Comparison of ENCODE assay signal across 10 mouse cellular contexts in the genomic region with DNA sequence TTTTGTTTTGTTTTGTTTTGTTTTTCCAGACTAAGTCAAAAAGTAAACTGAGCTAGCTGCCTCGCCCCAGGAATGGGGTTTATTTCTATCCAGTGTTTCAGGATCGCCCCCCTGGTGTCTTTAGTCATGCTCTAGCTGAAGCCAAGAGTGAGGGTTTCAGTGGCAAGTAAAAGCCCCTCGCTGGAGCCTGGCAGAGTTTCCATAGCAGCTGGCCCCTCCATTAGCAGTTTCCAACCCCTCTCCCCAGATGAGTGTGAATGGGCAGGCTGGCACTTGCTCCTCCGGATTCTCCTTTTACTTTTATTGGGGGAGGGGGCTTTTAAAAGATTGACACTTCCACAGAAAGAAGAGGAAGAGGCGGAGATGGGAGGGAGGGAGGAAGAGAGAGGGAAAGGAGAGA.
DNase-seq lines count a peak whose midpoint lies in the region; ATAC-seq lines count a peak whose summit lies in the region.
"Had no signal": no experiment of that assay in that cellular context is flagged by ENCODE, and none has a peak within 500 bp of the region (broad histone marks: within the 10 kb centered on the region; RNA-seq: fewer than 3 reads in every experiment).

No protein-coding gene starts in this region.

- H3K9ac ChIP-seq in midbrain, embryonic 11.5 days (ENCODE audit: low read length): no peak overlapping the region
- no peak overlapping the region for H3K9ac ChIP-seq in forebrain, embryonic 15.5 days (replicated peaks)
- no peak overlapping the region for H3K9ac ChIP-seq in midbrain, embryonic 16.5 days (ENCODE audit: low read depth, low read length)
- no peak overlapping the region for H3K9ac ChIP-seq in liver, embryonic 11.5 days (ENCODE audit: low read depth, low read length)
- H3K9ac ChIP-seq: embryonic facial prominence, embryonic 15.5 days had no signal

- H3K27me3 ChIP-seq in midbrain, embryonic 10.5 days (ENCODE audit: low read depth, poor library complexity, severe bottlenecking): no peaks in the 10 kb centered on the region
- no peaks in the 10 kb centered on the region for H3K27me3 ChIP-seq in midbrain, embryonic 11.5 days (ENCODE audit: control insufficient read depth, insufficient read depth, low read length)
- H3K27me3 ChIP-seq in forebrain, embryonic 15.5 days: no peaks in the 10 kb centered on the region
- no peaks in the 10 kb centered on the region for H3K27me3 ChIP-seq in midbrain, embryonic 16.5 days (ENCODE audit: control insufficient read depth, insufficient read depth, low read depth, low read length)
- no peaks in the 10 kb centered on the region for H3K27me3 ChIP-seq in liver, embryonic 11.5 days (replicated peaks; ENCODE audit: control insufficient read depth, insufficient read depth, low read length)
- H3K27me3 ChIP-seq: embryonic facial prominence, embryonic 15.5 days had no signal

- no peak for ATAC-seq in midbrain, embryonic 11.5 days (ENCODE audit: low FRiP score)
- peak; percentile 69; the same call in 1 of the 2 replicates for ATAC-seq in forebrain, embryonic 15.5 days (replicated peaks)
- peak; percentile 59 for ATAC-seq in midbrain, embryonic 16.5 days
- no peak for ATAC-seq in liver, embryonic 11.5 days (replicated peaks; ENCODE audit: low FRiP score)

- WGBS in midbrain, embryonic 10.5 days: 20% methylated on average over 5 of the region's 5 CpGs
- WGBS in midbrain, embryonic 11.5 days: 22% methylated on average over 5 of the region's 5 CpGs
- 15% methylated on average over 5 of the region's 5 CpGs for WGBS in forebrain, embryonic 15.5 days
- 18% methylated on average over 5 of the region's 5 CpGs for WGBS in midbrain, embryonic 16.5 days
- WGBS in liver, embryonic 11.5 days: 29% methylated on average over 5 of the region's 5 CpGs

- H3K27ac ChIP-seq in midbrain, embryonic 10.5 days (replicated peaks): peak overlapping the region; percentile 64
- no peak overlapping the region for H3K27ac ChIP-seq in midbrain, embryonic 11.5 days (ENCODE audit: low read depth, low read length)
- peak overlapping the region; percentile 34 for H3K27ac ChIP-seq in forebrain, embryonic 15.5 days (replicated peaks)
- H3K27ac ChIP-seq in midbrain, embryonic 16.5 days (ENCODE audit: low read length): peak overlapping the region; percentile 54
- H3K27ac ChIP-seq in liver, embryonic 11.5 days (ENCODE audit: low read depth, low read length): no peak overlapping the region
- H3K27ac ChIP-seq: embryonic facial prominence, embryonic 15.5 days had no signal

- H3K4me2 ChIP-seq in midbrain, embryonic 11.5 days: no peak overlapping the region
- H3K4me2 ChIP-seq in forebrain, embryonic 15.5 days (replicated peaks): no peak overlapping the region
- H3K4me2 ChIP-seq in midbrain, embryonic 16.5 days (ENCODE audit: low read length): no peak overlapping the region
- H3K4me2 ChIP-seq in liver, embryonic 11.5 days: no peak overlapping the region
- H3K4me2 ChIP-seq: embryonic facial prominence, embryonic 15.5 days had no signal

- no peak overlapping the region for H3K4me3 ChIP-seq in midbrain, embryonic 10.5 days
- H3K4me3 ChIP-seq in midbrain, embryonic 11.5 days (ENCODE audit: low read depth, low read length): no peak overlapping the region
- H3K4me3 ChIP-seq in forebrain, embryonic 15.5 days: no peak overlapping the region
- no peak overlapping the region for H3K4me3 ChIP-seq in midbrain, embryonic 16.5 days (ENCODE audit: low read depth, low read length)
- H3K4me3 ChIP-seq in liver, embryonic 11.5 days (ENCODE audit: low read depth, low read length): no peak overlapping the region
- H3K4me3 ChIP-seq: embryonic facial prominence, embryonic 15.5 days had no signal

- peak; percentile 22 for DNase-seq in embryo, embryonic 10 days (ENCODE audit: low spot score)
- DNase-seq in embryo, embryonic 11 days: no peak
- DNase-seq in midbrain, embryonic 10.5 days (ENCODE audit: low spot score): no peak
- no peak for DNase-seq in midbrain, embryonic 11.5 days (ENCODE audit: low spot score, missing footprints)
- no peak for DNase-seq in thymus, postnatal 0 days (ENCODE audit: low spot score)
- no peak for DNase-seq in liver, embryonic 11.5 days (ENCODE audit: low spot score)
- DNase-seq: cerebellum, adult 9-11 months had no signal

- H3K36me3 ChIP-seq in midbrain, embryonic 10.5 days: no peaks in the 10 kb centered on the region
- no peaks in the 10 kb centered on the region for H3K36me3 ChIP-seq in midbrain, embryonic 11.5 days (ENCODE audit: control insufficient read depth, insufficient read depth, low read length)
- no peaks in the 10 kb centered on the region for H3K36me3 ChIP-seq in forebrain, embryonic 15.5 days
- no peaks in the 10 kb centered on the region for H3K36me3 ChIP-seq in midbrain, embryonic 16.5 days (ENCODE audit: control insufficient read depth, insufficient read depth, low read length)
- H3K36me3 ChIP-seq in liver, embryonic 11.5 days (ENCODE audit: control insufficient read depth, insufficient read depth, low read length): no peaks in the 10 kb centered on the region
- H3K36me3 ChIP-seq: embryonic facial prominence, embryonic 15.5 days had no signal

- peaks cover 6% of the 10 kb centered on the region; the same call in 1 of the 2 replicates for H3K9me3 ChIP-seq in midbrain, embryonic 10.5 days (replicated peaks)
- H3K9me3 ChIP-seq in midbrain, embryonic 11.5 days (ENCODE audit: control insufficient read depth, low read length): no peaks in the 10 kb centered on the region
- no peaks in the 10 kb centered on the region for H3K9me3 ChIP-seq in forebrain, embryonic 15.5 days
- H3K9me3 ChIP-seq in midbrain, embryonic 16.5 days (replicated peaks; ENCODE audit: control insufficient read depth, low read length, poor library complexity, severe bottlenecking): peaks cover 4% of the 10 kb centered on the region; the same call in 1 of the 2 replicates
- H3K9me3 ChIP-seq in liver, embryonic 11.5 days (ENCODE audit: control insufficient read depth, low read length): no peaks in the 10 kb centered on the region
- H3K9me3 ChIP-seq: embryonic facial prominence, embryonic 15.5 days had no signal

- peaks cover 48% of the 10 kb centered on the region for H3K4me1 ChIP-seq in midbrain, embryonic 10.5 days
- peaks cover 19% of the 10 kb centered on the region for H3K4me1 ChIP-seq in midbrain, embryonic 11.5 days (ENCODE audit: control insufficient read depth, insufficient read depth, low read length)
- H3K4me1 ChIP-seq in forebrain, embryonic 15.5 days: peaks cover 49% of the 10 kb centered on the region
- peaks cover 27% of the 10 kb centered on the region for H3K4me1 ChIP-seq in midbrain, embryonic 16.5 days (ENCODE audit: control insufficient read depth, insufficient read depth, low read length)
- H3K4me1 ChIP-seq in liver, embryonic 11.5 days (replicated peaks; ENCODE audit: control insufficient read depth, insufficient read depth, low read length): peaks cover 3% of the 10 kb centered on the region; the same call in 1 of the 2 replicates

Comparison
In these comparisons a context has a peak if more than half of its experiments do, and no peak if none do; other contexts are left out.
1. H3K27ac ChIP-seq: peak in midbrain, embryonic 10.5 days (single experiment), forebrain, embryonic 15.5 days (single experiment) and midbrain, embryonic 16.5 days (single experiment); none in midbrain, embryonic 11.5 days (single experiment) and liver, embryonic 11.5 days (single experiment).
2. ATAC-seq: peak in forebrain, embryonic 15.5 days (single experiment) and midbrain, embryonic 16.5 days (single experiment); none in midbrain, embryonic 11.5 days (single experiment) and liver, embryonic 11.5 days (single experiment).